Mouse (Mus musculus): ENCODE measurements around the gene Mvp.

Mvp gene

GRCm38 (mm10) chr7:127019306-127019960 is 5.0 kb upstream of the Mvp start:
- no peak for DNase-seq (ENCODE audit: low spot score)

GRCm38 (mm10) chr7:127018416-127019305 is 4.2 kb upstream of the Mvp start:
- no peak for DNase-seq (ENCODE audit: low spot score)

- DNase-seq (ENCODE audit: low spot score), result no peak
Measured at GRCm38 (mm10) chr7:127017950-127018345, 3.5 kb upstream of the Mvp start.

- peak; percentile 99 for DNase-seq (ENCODE audit: low spot score)
Measured at GRCm38 (mm10) chr7:127016971-127017949, 2.8 kb upstream of the Mvp start, which contains the start of gene Pagr1a. Pagr1a (minus strand) TSS chr7:127017352.

- DNase-seq (ENCODE audit: low spot score), result no peak
Measured at GRCm38 (mm10) chr7:127016486-127016938, 2.1 kb upstream of the Mvp start.

- no peak for DNase-seq (ENCODE audit: low spot score)
Measured at GRCm38 (mm10) chr7:127016481-127016485, 1.9 kb upstream of the Mvp start, which contains the start of gene Pagr1b. Pagr1b (minus strand) TSS chr7:127016484.

GRCm38 (mm10) chr7:127016081-127016480 is 1.7 kb upstream of the Mvp start:
- DNase-seq (ENCODE audit: low spot score), result peak; percentile 23

- DNase-seq (ENCODE audit: low spot score), result no peak
Measured at GRCm38 (mm10) chr7:127014993-127015392, 572 bp upstream of the Mvp start.

- no peak for DNase-seq (ENCODE audit: low spot score)
Measured at GRCm38 (mm10) chr7:127013385-127013784, 1.0 kb downstream of the Mvp start.

GRCm38 (mm10) chr7:127012845-127013244 is 1.6 kb downstream of the Mvp start:
- DNase-seq (ENCODE audit: low spot score), result no peak

GRCm38 (mm10) chr7:127012374-127012773 is 2.0 kb downstream of the Mvp start:
- no peak for DNase-seq (ENCODE audit: low spot score)

- no peak for DNase-seq (ENCODE audit: low spot score)
Measured at GRCm38 (mm10) chr7:127011717-127012116, 2.7 kb downstream of the Mvp start.

- no peak for DNase-seq (ENCODE audit: low spot score)
Measured at GRCm38 (mm10) chr7:127011051-127011450, 3.4 kb downstream of the Mvp start.

GRCm38 (mm10) chr7:127009307-127010085 is 4.9 kb downstream of the Mvp start:
- DNase-seq (ENCODE audit: low spot score), result no peak

GRCm38 (mm10) chr7:127008239-127009019 is 6.0 kb downstream of the Mvp start:
- DNase-seq (ENCODE audit: low spot score), result peak; percentile 89

GRCm38 (mm10) chr7:127007313-127008024 is 7.0 kb downstream of the Mvp start:
- DNase-seq (ENCODE audit: low spot score), result no peak

- DNase-seq (ENCODE audit: low spot score), result no peak
Measured at GRCm38 (mm10) chr7:127004122-127004875, 10.1 kb downstream of the Mvp start.

- no peak for DNase-seq (ENCODE audit: low spot score)
Measured at GRCm38 (mm10) chr7:127003620-127004019, 10.8 kb downstream of the Mvp start.

GRCm38 (mm10) chr7:126999568-126999967 is 14.9 kb downstream of the Mvp start:
- DNase-seq (ENCODE audit: low spot score), result no peak

GRCm38 (mm10) chr7:126996449-126996848 is 18.0 kb downstream of the Mvp start:
- no peak for DNase-seq (ENCODE audit: low spot score)

All from layer of hippocampus, adult 11-12 months (tissue).